Mouse (Mus musculus): ENCODE results near the gene Ino80b. TPM values are rescaled to one million over a fixed set of nuclear protein-coding genes. Genes with fewer than 3 reads are reported as not detected.

Ino80b gene
- total and polyA plus RNA-seq, 3 experiments: 14.9 to 30.4 (median 26.1) TPM

GRCm38 (mm10) chr6:83127419-83127818 is 2.2 kb upstream of the Ino80b start:
- in situ Hi-C loops (cut with MboI; ENCODE audit: low pct_ligation_motif_present, low pct_unique_long_range_greater_than_20kb, low sequenced_read_pairs): no loop called here
- dilution Hi-C loops (cut with MboI; ENCODE audit: extremely low pct_ligation_motif_present, extremely low pct_unique_long_range_greater_than_20kb, low sequenced_read_pairs): no loop called here

GRCm38 (mm10) chr6:83124851-83125312 is 349 bp downstream of the Ino80b start:
- Histone ChIP-seq H3K36me3 (replicated peaks in 1 of 2; ENCODE audit: control insufficient read depth in 1 of 2, insufficient read depth in 1 of 2, low read length in 1 of 2) (peaks cover 2 to 9% of the 10 kb centered on the region in 2 experiments), H3K4me1 (ENCODE audit: control insufficient read depth in 1 of 2, insufficient read depth in 2 of 2) (peaks cover 6 to 42% of the 10 kb centered on the region in 2 experiments), H3K79me2 (replicated peaks; ENCODE audit: control insufficient read depth, extremely low read depth, insufficient read depth, poor library complexity, severe bottlenecking) (no peaks in the 10 kb centered on the region), H3K27ac (ENCODE audit: insufficient read depth, low read depth) (no peak overlapping the region), H3K4me3 (replicated peaks in 1 of 3; ENCODE audit: low read depth in 2 of 3, low read length in 2 of 3, poor library complexity in 1 of 3) (peak overlapping the region; percentile 80 to 92 (median 88)), H3K27me3 (replicated peaks) (no peaks in the 10 kb centered on the region), H3K9me3 (replicated peaks; ENCODE audit: low read length) (no peaks in the 10 kb centered on the region), H3K4me2 (ENCODE audit: insufficient read depth, low read depth, poor library complexity, severe bottlenecking) (peak overlapping the region; percentile 82), H3K9ac (ENCODE audit: insufficient read depth, low read depth) (peak overlapping the region; percentile 94)
- peak; percentile 96 for DNase-seq (ENCODE audit: extremely low read depth)
- in situ Hi-C loops (cut with MboI; ENCODE audit: low pct_ligation_motif_present, low pct_unique_long_range_greater_than_20kb, low sequenced_read_pairs): no loop called here
- dilution Hi-C loops (cut with MboI; ENCODE audit: extremely low pct_ligation_motif_present, extremely low pct_unique_long_range_greater_than_20kb, low sequenced_read_pairs): no loop called here
- TF ChIP-seq MAZ (IDR thresholded peaks at IDR 0.05; ENCODE audit: low read depth, low read length): peak; percentile 42
- TF ChIP-seq TCF12 (IDR thresholded peaks at IDR 0.05; ENCODE audit: low read depth, low read length): peak; percentile 87
- peak; percentile 76; the same call in 1 of the 2 replicates for TF ChIP-seq MEF2A (IDR thresholded peaks at IDR 0.05; ENCODE audit: borderline replicate concordance, low read depth, low read length)
- no peak for TF ChIP-seq JUND (conservative IDR thresholded peaks at IDR 0.05; ENCODE audit: low read depth, low read length)
- no peak; the same call in 1 of the 2 replicates for TF ChIP-seq ETS1 (conservative IDR thresholded peaks at IDR 0.05; ENCODE audit: low read depth, low read length)
- no peak for TF ChIP-seq ZKSCAN1 (IDR thresholded peaks at IDR 0.05; ENCODE audit: borderline replicate concordance, low read depth, low read length)
- no peak for TF ChIP-seq RAD21 (IDR thresholded peaks at IDR 0.05; ENCODE audit: low read depth, low read length)
- TF ChIP-seq POLR2AphosphoS2 (IDR thresholded peaks at IDR 0.05; ENCODE audit: low read depth, low read length): peak; percentile 29; the same call in 1 of the 2 replicates
- TF ChIP-seq RCOR1 (conservative IDR thresholded peaks at IDR 0.05; ENCODE audit: low read depth, low read length): peak; percentile 61
- peak; percentile 77; the same call in 1 of the 2 replicates for TF ChIP-seq NELFE (IDR thresholded peaks at IDR 0.05; ENCODE audit: low read depth, low read length)
- TF ChIP-seq MYC (IDR thresholded peaks at IDR 0.05; ENCODE audit: low read depth, low read length): peak; percentile 71; the same call in 1 of the 2 replicates
- TF ChIP-seq GABPA (IDR thresholded peaks at IDR 0.05; ENCODE audit: insufficient replicate concordance, low read depth, low read length): peak; percentile 31; the same call in 1 of the 2 replicates
- no peak for TF ChIP-seq UBTF (IDR thresholded peaks at IDR 0.05; ENCODE audit: low read depth, low read length)
- peak; percentile 65 for TF ChIP-seq NRF1 (IDR thresholded peaks at IDR 0.05; ENCODE audit: low read depth, low read length)
- TF ChIP-seq ZNF384 (IDR thresholded peaks at IDR 0.05; ENCODE audit: low read depth, low read length): 0 out of 2 replicates have a peak, but pooled peaks have one; percentile 20
- TF ChIP-seq SIN3A (IDR thresholded peaks at IDR 0.05; ENCODE audit: low read length): peak; percentile 97
- peak; percentile 86; the same call in 1 of the 2 replicates for TF ChIP-seq KAT2A (IDR thresholded peaks at IDR 0.05; ENCODE audit: insufficient replicate concordance, low read length)
- no peak for TF ChIP-seq USF2 (conservative IDR thresholded peaks at IDR 0.05; ENCODE audit: low read depth, low read length)
- no peak for TF ChIP-seq ZC3H11A (IDR thresholded peaks at IDR 0.05; ENCODE audit: low read depth, low read length)
- no peak for TF ChIP-seq PAX5 (IDR thresholded peaks at IDR 0.05; ENCODE audit: low read length)
- no peak for TF ChIP-seq CTCF (conservative IDR thresholded peaks at IDR 0.05 in 1 of 2, IDR thresholded peaks at IDR 0.05 in 1 of 2; ENCODE audit: low read depth in 2 of 2, low read length in 2 of 2)
- TF ChIP-seq MXI1 (IDR thresholded peaks at IDR 0.05; ENCODE audit: low read depth, low read length): peak; percentile 89
- peak; percentile 83 for TF ChIP-seq POLR2A (IDR thresholded peaks at IDR 0.05; ENCODE audit: low read depth, low read length)
- TF ChIP-seq ELF1 (IDR thresholded peaks at IDR 0.05; ENCODE audit: low read depth, low read length): peak; percentile 95
- peak; percentile 58; the same call in 1 of the 2 replicates for TF ChIP-seq CHD2 (IDR thresholded peaks at IDR 0.05; ENCODE audit: low read length)
- no peak for TF ChIP-seq EP300 (IDR thresholded peaks at IDR 0.05; ENCODE audit: low read length)
- TF ChIP-seq MAFK (IDR thresholded peaks at IDR 0.05; ENCODE audit: insufficient replicate concordance, low read length): no peak
- no peak for TF ChIP-seq USF1 (IDR thresholded peaks at IDR 0.05; ENCODE audit: low read depth, low read length)
- TF ChIP-seq ZMIZ1 (IDR thresholded peaks at IDR 0.05; ENCODE audit: low read depth, low read length): no peak
- TF ChIP-seq BHLHE40 (IDR thresholded peaks at IDR 0.05; ENCODE audit: low read depth, low read length): peak; percentile 34; the same call in 1 of the 2 replicates
- TF ChIP-seq MAX (IDR thresholded peaks at IDR 0.05; ENCODE audit: low read length): peak; percentile 54
- peak; percentile 97 for TF ChIP-seq HCFC1 (IDR thresholded peaks at IDR 0.05; ENCODE audit: low read depth, low read length)

More at GRCm38 (mm10) chr6:83127419-83127818, 2.2 kb upstream of the Ino80b start:
- TF ChIP-seq MEF2A (IDR thresholded peaks at IDR 0.05; ENCODE audit: borderline replicate concordance, low read depth, low read length) (no peak), CTCF (conservative IDR thresholded peaks at IDR 0.05 in 1 of 2, IDR thresholded peaks at IDR 0.05 in 1 of 2; ENCODE audit: low read depth in 2 of 2, low read length in 2 of 2) (peak; percentile 16 to 21; a peak in 2 of 4 replicates), RAD21 (IDR thresholded peaks at IDR 0.05; ENCODE audit: low read depth, low read length) (no peak)
- H3K4me1 ChIP-seq (ENCODE audit: control insufficient read depth in 1 of 2, insufficient read depth in 2 of 2): peaks cover 2 to 25% of the 10 kb centered on the region in 2 experiments
- H3K4me3 ChIP-seq (replicated peaks in 1 of 3; ENCODE audit: low read depth in 2 of 3, low read length in 2 of 3, poor library complexity in 1 of 3): no peak overlapping the region
- H3K9me3 ChIP-seq (replicated peaks; ENCODE audit: low read length): no peaks in the 10 kb centered on the region
- no peak overlapping the region for H3K4me2 ChIP-seq (ENCODE audit: insufficient read depth, low read depth, poor library complexity, severe bottlenecking)
- no peak overlapping the region for H3K9ac ChIP-seq (ENCODE audit: insufficient read depth, low read depth)
- no peak for DNase-seq (ENCODE audit: extremely low read depth)
- no peak overlapping the region for H3K27ac ChIP-seq (ENCODE audit: insufficient read depth, low read depth)
- H3K79me2 ChIP-seq (replicated peaks; ENCODE audit: control insufficient read depth, extremely low read depth, insufficient read depth, poor library complexity, severe bottlenecking): no peaks in the 10 kb centered on the region
- no peaks in the 10 kb centered on the region for H3K27me3 ChIP-seq (replicated peaks)
- peaks cover 2 to 8% of the 10 kb centered on the region in 2 experiments for H3K36me3 ChIP-seq (replicated peaks in 1 of 2; ENCODE audit: control insufficient read depth in 1 of 2, insufficient read depth in 1 of 2, low read length in 1 of 2)

All from CH12.LX (cell line).